Mouse (Mus musculus) right cerebral cortex, postnatal 10 days (tissue): Measurements from ENCODE around the gene Arid1a.
"Not testable (repeated sequence)": the region's sequence is repeated elsewhere in the genome, so short reads cannot be mapped to it uniquely, and the experiment has no call there.

Experiments
- DNase-seq, 2 experiments: peaks; one replicate each; pipeline ENCODE4 v3.0.0; 2021; ENCODE audit warnings: low spot score in 2 of 2

Arid1a gene

DNA sequence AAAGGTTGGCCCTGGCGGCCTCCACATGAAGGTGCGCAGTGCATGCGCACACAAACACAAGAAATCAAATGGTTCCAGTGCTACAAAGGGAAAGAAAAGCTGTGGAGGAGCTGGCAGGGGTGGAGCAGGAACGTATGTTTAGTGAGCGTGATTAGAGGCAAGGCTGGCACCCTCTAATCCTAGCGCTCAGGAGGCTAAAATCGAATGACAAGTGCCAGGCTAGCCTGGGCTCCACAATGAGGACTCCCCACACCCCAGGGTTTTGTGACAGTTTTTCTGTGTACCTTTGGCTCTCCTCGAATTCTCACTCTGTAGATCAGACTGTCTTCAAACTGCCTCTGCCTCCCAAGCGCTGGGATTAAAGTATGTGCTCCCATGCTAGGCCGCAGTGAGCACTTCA, 103.8 kb downstream of the Arid1a start:
- no peak for DNase-seq

DNA sequence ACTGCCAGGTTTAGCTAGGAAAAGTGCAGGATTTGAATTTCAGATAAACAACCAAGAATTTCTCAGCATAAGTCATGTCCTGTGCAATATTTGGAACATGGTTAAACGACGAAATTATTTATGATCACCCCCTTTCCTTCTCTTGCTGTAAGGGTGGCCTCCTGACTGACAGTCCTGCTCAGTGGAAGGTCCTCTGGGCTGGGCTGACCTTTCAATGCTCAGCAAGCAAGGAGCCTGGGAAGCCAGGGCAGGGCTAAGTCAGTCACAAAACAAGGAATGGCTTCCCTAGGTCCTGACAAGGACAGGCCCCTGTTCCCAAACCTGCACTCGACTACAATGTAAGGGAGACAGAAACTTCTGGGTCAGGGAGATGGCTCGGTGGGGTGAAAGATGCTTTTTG, 104.6 kb downstream of the Arid1a start:
- DNase-seq, result no peak

GRCm38 (mm10) chr4:133651445-133651844, 105.1 kb downstream of the Arid1a start:
- no peak for DNase-seq

- peak; percentile 83 to 87 for DNase-seq
These were observed 106.4 kb downstream of the Arid1a start, which contains the start of gene Zdhhc18 for GRCm38 (mm10) chr4:133649989-133650699. Zdhhc18 (minus strand) TSS chr4:133650154.

GRCm38 (mm10) chr4:133649464-133649863, 107.1 kb downstream of the Arid1a start:
- DNase-seq, result not testable (repeated sequence)

- no peak for DNase-seq
These were observed 110.9 kb downstream of the Arid1a start for GRCm38 (mm10) chr4:133645680-133646079.

DNA sequence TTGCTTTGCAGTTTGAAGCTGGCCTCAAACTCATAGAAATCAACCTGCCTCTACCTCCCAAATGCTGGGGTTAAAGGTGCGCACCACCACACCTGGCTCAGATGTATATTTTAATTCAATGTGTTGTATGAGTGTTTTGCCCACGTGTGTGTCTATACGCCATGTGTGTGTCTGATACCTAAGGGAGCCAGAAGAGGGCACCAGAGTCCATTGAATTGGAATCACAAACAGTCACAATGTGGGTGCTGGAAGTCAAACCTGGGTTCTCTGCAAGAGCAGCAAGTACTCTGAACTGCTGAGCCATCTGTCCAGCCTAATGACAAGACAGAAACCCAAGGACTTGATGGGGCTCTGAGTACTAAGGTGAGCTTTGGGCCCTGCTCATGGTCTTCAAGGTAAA, 111.4 kb downstream of the Arid1a start:
- DNase-seq, result no peak

DNA sequence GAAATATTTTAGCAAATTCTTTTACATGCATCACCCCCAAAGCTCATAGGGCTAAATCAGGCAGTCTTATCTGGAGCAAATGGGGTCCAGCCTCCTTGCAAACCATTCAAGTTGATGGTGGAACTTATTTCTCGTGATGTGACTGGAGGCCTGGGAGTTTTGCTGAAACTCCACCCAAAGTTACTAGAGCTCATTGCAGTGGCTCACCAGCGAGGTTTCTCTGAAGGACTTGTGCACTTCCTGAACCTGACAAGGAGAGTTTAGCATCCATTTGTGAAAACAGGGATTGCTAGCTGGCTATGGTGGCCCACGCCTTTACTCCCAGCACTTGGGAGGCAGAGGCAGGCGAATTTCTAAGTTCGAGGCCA, 122.5 kb downstream of the Arid1a start:
- DNase-seq, result no peak

DNA sequence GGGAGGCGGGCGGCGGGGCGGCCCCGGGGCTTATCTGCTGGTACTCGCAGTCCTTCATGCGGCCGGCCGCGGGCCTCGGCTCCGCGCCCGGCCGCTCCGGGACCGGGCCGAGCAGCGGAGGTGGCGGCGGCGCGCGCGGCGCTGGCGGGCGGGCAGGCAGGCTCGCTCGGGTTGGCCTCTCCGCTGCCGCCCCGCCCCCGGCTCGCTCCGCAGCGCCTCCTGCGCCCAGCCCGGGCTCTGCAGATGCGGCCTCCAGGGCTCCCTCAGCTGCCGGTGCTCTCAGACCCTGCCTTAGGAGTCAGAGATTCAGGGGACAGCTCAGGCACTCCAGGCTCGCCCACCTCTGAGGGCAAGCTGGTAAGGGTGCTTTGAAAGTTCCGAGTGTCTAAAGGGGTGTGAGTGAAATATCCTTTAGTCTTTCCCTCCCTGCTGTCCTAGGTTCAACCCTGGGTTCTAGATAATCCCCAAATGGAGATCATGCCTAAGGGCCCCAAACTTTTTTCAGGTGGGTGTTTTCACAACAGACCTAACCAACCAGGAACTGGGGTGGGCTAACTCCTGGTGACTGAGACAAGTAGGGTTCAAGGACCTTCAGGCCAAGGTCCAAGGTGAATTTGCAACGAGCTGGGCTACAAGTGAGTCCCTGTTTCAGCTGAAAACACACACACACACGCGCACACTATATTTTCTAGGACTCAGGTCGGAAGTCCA, 123.1 kb downstream of the Arid1a start:
- peak; percentile 88 to 91 for DNase-seq

DNA sequence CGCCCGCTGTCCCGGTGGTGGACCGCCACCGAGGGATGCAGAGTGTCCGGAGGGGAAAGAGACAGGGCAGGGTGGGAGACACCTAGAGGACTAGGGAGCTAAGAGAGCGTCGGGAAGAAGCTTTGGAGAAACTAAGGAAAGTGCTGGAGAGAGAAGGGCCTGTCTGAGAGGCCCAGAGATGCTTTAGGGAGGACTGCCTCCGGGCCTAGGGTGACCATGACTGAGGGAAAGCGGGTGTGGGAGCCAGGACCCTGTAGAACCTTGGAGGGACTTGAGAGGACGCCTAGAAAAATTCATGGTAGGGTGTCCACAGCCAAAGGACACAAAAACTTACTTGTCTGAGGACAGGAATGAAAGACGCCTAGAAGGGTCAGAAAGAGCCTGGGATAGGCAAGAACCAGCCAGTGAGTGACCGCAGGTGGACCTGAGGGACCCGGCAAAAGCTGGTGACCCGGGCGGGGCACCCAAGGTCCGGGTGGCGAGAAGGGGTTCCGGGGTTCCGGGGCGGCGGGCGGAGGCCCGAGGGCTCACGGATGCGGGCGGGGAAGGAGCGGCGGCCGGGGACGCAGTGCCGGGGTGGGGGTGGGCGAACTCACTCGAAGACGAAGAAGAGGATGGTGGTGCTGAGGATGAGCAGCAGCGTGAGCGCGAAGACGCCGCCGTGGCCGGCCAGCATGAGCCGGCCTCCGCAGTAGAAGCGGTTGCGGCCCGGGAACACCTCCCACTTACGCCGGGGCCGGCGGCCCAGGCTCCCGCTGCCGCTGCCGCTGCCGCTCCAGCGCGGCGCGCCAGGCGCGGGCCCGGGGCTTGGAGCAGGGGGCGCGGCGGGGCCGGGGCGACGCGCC, 123.9 kb downstream of the Arid1a start:
- no peak for DNase-seq

GRCm38 (mm10) chr4:133631769-133632411, 124.7 kb downstream of the Arid1a start:
- DNase-seq, result no peak

DNA sequence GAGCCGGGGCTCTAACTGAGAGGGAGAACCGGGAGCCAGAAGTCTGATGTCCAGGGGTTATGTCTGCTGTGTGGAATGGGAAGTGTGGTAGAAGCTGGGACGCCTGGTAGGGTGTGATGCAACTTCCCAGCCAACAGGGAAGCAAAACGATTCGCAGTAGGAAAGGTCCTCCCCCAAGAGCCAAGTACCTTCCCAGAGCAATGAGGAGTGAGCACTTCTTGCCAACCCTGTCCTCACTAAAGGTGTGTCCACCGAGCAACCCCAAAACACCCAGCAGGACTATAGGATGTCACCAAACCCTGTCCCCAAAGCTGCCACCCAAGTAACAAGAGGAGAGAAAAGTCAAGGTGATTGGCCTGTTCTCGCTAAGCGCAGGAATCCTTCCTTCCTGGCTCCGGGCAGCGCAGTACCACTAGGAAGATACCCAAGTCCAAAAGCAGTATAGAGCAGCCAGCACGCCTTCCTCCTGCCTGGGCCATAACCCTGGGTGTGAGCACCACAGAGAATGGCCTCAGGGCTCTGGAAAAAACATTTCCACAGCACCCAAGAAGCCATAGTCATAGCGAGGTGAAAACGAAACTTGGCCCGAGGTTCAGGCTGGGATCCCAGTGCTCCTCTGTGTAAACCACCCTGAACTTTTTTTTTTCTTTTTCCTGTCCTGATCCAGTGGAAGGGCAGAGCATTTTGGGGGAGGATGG, 125.3 kb downstream of the Arid1a start:
- DNase-seq, result no peak

- DNase-seq, result no peak
These were observed 126.1 kb downstream of the Arid1a start for GRCm38 (mm10) chr4:133630326-133630920.

DNA sequence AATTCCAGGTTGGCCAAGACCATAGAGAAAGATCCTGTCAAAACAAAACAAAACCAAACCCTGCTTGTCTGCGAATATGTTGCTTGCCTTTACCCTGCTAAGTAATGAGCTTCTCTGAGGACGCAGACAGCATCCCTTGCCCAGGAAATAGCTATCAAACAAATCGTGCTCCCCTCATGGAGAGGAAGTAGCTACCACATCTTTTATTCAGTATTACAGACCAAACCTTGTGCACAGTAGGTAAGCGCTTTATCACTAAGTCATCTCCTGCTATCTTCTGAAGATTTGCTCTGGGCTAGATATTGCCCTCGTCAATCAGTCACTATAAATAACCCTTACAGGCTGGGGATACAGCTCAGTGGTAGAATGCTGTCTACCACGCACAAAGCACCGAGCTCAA, 127.4 kb downstream of the Arid1a start:
- DNase-seq, result no peak
